Mouse (Mus musculus): ENCODE data around the gene Vmn1r81. TPM values are rescaled to one million over a fixed set of nuclear protein-coding genes. Genes with fewer than 3 reads are reported as not detected.

Vmn1r81 gene
- not detected for total RNA-seq (2023)

DNA sequence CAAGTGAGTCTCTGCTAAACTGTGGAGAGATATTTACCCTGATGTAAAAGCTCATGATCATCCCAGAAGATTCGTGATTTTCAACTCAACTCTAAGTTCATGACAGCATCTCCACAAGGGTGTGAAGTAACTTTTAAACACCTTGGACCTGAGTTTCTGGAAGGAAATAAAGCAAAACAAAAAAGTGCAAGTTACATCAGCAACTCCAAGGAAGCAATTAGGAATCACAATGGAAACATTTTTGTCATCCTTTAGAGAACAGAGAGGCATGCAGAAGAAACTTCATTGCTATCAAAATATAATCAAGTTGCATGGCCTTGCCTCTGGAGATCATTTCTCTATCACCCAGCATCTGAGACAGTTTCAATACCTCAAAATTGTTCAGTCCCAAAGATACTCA is at the start of gene Vmn1r81:
TSS of gene Vmn1r81 (minus strand) at position 101 of the 400 bp plus-strand sequence.

DNA sequence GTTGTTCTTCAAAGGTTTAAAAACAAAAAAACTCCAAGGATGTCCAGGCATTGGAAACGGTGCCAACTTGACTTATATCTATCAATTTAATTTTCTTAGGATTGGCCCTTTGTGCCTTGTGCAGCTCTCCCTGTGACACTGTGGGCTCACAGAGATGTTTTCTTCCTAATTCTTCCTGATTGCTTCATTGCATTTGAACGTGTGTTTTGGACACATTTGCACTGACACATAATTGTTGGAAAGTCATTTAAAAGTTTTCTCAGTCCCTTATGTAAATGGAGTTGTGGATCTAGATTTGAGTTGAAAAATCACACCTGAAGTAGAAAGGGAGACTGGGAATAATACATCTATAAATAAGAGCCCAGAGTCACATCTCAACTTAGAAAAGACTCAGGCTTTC is 32.1 kb upstream of the Vmn1r81 start, which contains the start of gene Vmn1r82:
TSS of gene Vmn1r82 (plus strand) at position 301 of the 400 bp plus-strand sequence.

Other genes starting within 250 kb of the Vmn1r81 start
- not detected for gene Vmn1r77, start 231.5 kb downstream of the Vmn1r81 start, total RNA-seq (2023)
- not detected for gene Vmn1r78, start 118.0 kb downstream of the Vmn1r81 start, total RNA-seq (2023)
- not detected for gene Vmn1r79, start 97.0 kb downstream of the Vmn1r81 start, total RNA-seq (2023)
- gene Vmn1r80, start 79.0 kb downstream of the Vmn1r81 start, total RNA-seq (2023), result not detected
- not detected for gene Vmn1r82, start 32.2 kb upstream of the Vmn1r81 start, total RNA-seq (2023)
- not detected for gene Vmn1r83, start 61.2 kb upstream of the Vmn1r81 start, total RNA-seq (2023)
- not detected for gene Vmn1r84, start 101.0 kb upstream of the Vmn1r81 start, total RNA-seq (2023)
- gene Zfp551, start 154.5 kb upstream of the Vmn1r81 start, total RNA-seq (2023), result 1.6 TPM
- 3.8 TPM for gene Zfp606, start 210.0 kb upstream of the Vmn1r81 start, total RNA-seq (2023)
- gene 2900092C05Rik, start 244.2 kb upstream of the Vmn1r81 start, total RNA-seq (2023), result not detected

Data from CD4-positive naive resting alpha-beta T cell, adult 76 days (primary cell).